Mouse (Mus musculus): Measurements from ENCODE around the gene Rabl2.

GRCm38 (mm10) chr15:89623626-89623959 is 31.9 kb upstream of the Rabl2 start:
- TF ChIP-seq CTCF (IDR thresholded peaks at IDR 0.05; ENCODE audit: low read depth, low read length) (no peak), POLR2A (IDR thresholded peaks at IDR 0.05; ENCODE audit: borderline replicate concordance, low read depth, low read length) (no peak)

All from bone marrow macrophage, adult 2 months (primary cell).